Mouse (Mus musculus) frontal cortex, postnatal 10 days (tissue): ENCODE results near the gene Cnnm1.
A peak's percentile ranks its signal among the peaks of the same experiment; 100 is the strongest.

Source experiments
- DNase-seq, 2 experiments: peaks; one replicate each; pipeline ENCODE4 v3.0.0; 2022; ENCODE audit warnings: low spot score in 2 of 2, mixed read lengths in 1 of 2

Gene Cnnm1

GRCm38 (mm10) chr19:43440112-43440737 is at the start of gene Cnnm1:
Cnnm1 (plus strand) TSS chr19:43440436.
- peak; percentile 65 to 77 for DNase-seq

- DNase-seq = peak in 1 of 2 experiments; percentile 20
Observed at GRCm38 (mm10) chr19:43396327-43396726, 43.9 kb upstream of the Cnnm1 start.

GRCm38 (mm10) chr19:43407181-43407580 is 33.1 kb upstream of the Cnnm1 start:
- DNase-seq = no peak

- DNase-seq = no peak
Observed at GRCm38 (mm10) chr19:43415565-43415964, 24.7 kb upstream of the Cnnm1 start.

GRCm38 (mm10) chr19:43420506-43420905 is 19.7 kb upstream of the Cnnm1 start:
- no peak for DNase-seq

GRCm38 (mm10) chr19:43424082-43424481 is 16.2 kb upstream of the Cnnm1 start:
- no peak for DNase-seq

GRCm38 (mm10) chr19:43427446-43428224 is 12.6 kb upstream of the Cnnm1 start:
- no peak for DNase-seq

- no peak for DNase-seq
Observed at GRCm38 (mm10) chr19:43439246-43439645, 990 bp upstream of the Cnnm1 start.

- DNase-seq = peak; percentile 23 to 45
Observed at GRCm38 (mm10) chr19:43440768-43441660, 778 bp downstream of the Cnnm1 start.

- no peak for DNase-seq
Observed at GRCm38 (mm10) chr19:43441661-43441990, 1.4 kb downstream of the Cnnm1 start.

- no peak for DNase-seq
Observed at GRCm38 (mm10) chr19:43442269-43442668, 2.0 kb downstream of the Cnnm1 start.

- DNase-seq = no peak
Observed at GRCm38 (mm10) chr19:43442906-43443305, 2.7 kb downstream of the Cnnm1 start.

GRCm38 (mm10) chr19:43444636-43445205 is 4.5 kb downstream of the Cnnm1 start:
- DNase-seq = no peak

GRCm38 (mm10) chr19:43451563-43451962 is 11.3 kb downstream of the Cnnm1 start:
- no peak for DNase-seq

GRCm38 (mm10) chr19:43452176-43452575 is 11.9 kb downstream of the Cnnm1 start:
- DNase-seq = peak in 1 of 2 experiments; percentile 46

GRCm38 (mm10) chr19:43453025-43453424 is 12.8 kb downstream of the Cnnm1 start:
- DNase-seq = no peak

- DNase-seq = no peak
Observed at GRCm38 (mm10) chr19:43459948-43460347, 19.7 kb downstream of the Cnnm1 start.

- no peak for DNase-seq
Observed at GRCm38 (mm10) chr19:43460481-43460880, 20.2 kb downstream of the Cnnm1 start.

GRCm38 (mm10) chr19:43462141-43462540 is 21.9 kb downstream of the Cnnm1 start:
- DNase-seq = no peak

- DNase-seq = no peak
Observed at GRCm38 (mm10) chr19:43463546-43464293, 23.5 kb downstream of the Cnnm1 start.

- no peak for DNase-seq
Observed at GRCm38 (mm10) chr19:43464294-43464687, 24.1 kb downstream of the Cnnm1 start.
